Mouse (Mus musculus) forebrain, embryonic 10.5 days (tissue): ENCODE measurements around the gene Klrb1c. TPM values are rescaled to one million over a fixed set of nuclear protein-coding genes. Genes with fewer than 3 reads are reported as not detected.
"Not testable (repeated sequence)": the region's sequence is repeated elsewhere in the genome, so short reads cannot be mapped to it uniquely, and the experiment has no call there.

Source experiments
- DNase-seq: peaks from one replicate; pipeline ENCODE4 v3.0.0-alpha.2; 2017; ENCODE audit warnings: low spot score; ENCODE audit errors: extremely low spot score
- H3K27ac ChIP-seq: fragments of 300-500 bp; sonication (generic); 2 replicates; pipeline ENCODE4 v1.5.1; 2016; ENCODE audit warnings: mild to moderate bottlenecking
- H3K27me3 ChIP-seq: fragments of 300-500 bp; sonication (generic); 2 replicates; pipeline ENCODE4 v1.6.1; 2016; ENCODE audit warnings: mild to moderate bottlenecking; ENCODE audit not compliant: poor library complexity, severe bottlenecking
- H3K36me3 ChIP-seq: fragments of 300-500 bp; sonication (generic); replicated peaks from 2 replicates; pipeline ENCODE4 v1.6.1; 2016; ENCODE audit warnings: mild to moderate bottlenecking, moderate library complexity
- H3K4me1 ChIP-seq: fragments of 300-500 bp; sonication (generic); 2 replicates; pipeline ENCODE4 v1.6.1; 2016
- H3K4me3 ChIP-seq: fragments of 300-500 bp; sonication (generic); 2 replicates; pipeline ENCODE4 v1.5.1; 2016; ENCODE audit warnings: mild to moderate bottlenecking, moderate library complexity
- H3K9me3 ChIP-seq: fragments of 300-500 bp; sonication (generic); 2 replicates; pipeline ENCODE4 v1.6.1; 2016; ENCODE audit warnings: mild to moderate bottlenecking, moderate library complexity
- WGBS: fragments of 180-500 bp; shearing (Covaris S2); methylation state at CpG from one replicate; pipeline ENCODE4 v1.1.7; 2016; 5-methylcytosine and 5-hydroxymethylcytosine counted together
- polyA plus RNA-seq: library from polyadenylated mRNA; unstranded; fragments of >200 nt; fragmentation: Nextera tagmentation; extraction: Ambion mirVana; gene quantifications from 2 replicates; pipeline ENCODE4 v1.2.1, GENCODE M21; 2016

The Klrb1c gene
- polyA plus RNA-seq, 1 experiment from 2014 or later, result not detected

- H3K36me3 ChIP-seq, H3K27me3 ChIP-seq, H3K27ac ChIP-seq, H3K4me3 ChIP-seq, H3K4me1 ChIP-seq, H3K9me3 ChIP-seq, DNase-seq: not testable (repeated sequence)
- WGBS, result 91% methylated on average over 4 of the region's 4 CpGs
Observed at GRCm38 (mm10) chr6:128790491-128790994, 1.5 kb upstream of the Klrb1c start.

GRCm38 (mm10) chr6:128788517-128788916 lies 498 bp downstream of the Klrb1c start:
- no peaks in the 10 kb centered on the region for H3K4me1 ChIP-seq
- H3K9me3 ChIP-seq, result no peaks in the 10 kb centered on the region
- DNase-seq, result no peak
- no peak overlapping the region for H3K4me3 ChIP-seq
- no peaks in the 10 kb centered on the region for H3K27me3 ChIP-seq
- WGBS, result 72% methylated on average over 1 of the region's 1 CpGs
- H3K27ac ChIP-seq, result no peak overlapping the region
- no peaks in the 10 kb centered on the region for H3K36me3 ChIP-seq

- H3K27ac ChIP-seq, H3K4me3 ChIP-seq, DNase-seq, H3K36me3 ChIP-seq, H3K4me1 ChIP-seq, H3K9me3 ChIP-seq, H3K27me3 ChIP-seq: not testable (repeated sequence)
- WGBS, result 89% methylated on average over 1 of the region's 1 CpGs
Observed at GRCm38 (mm10) chr6:128786396-128786795, 2.6 kb downstream of the Klrb1c start.

GRCm38 (mm10) chr6:128769481-128770253 lies 19.3 kb downstream of the Klrb1c start:
- Histone ChIP-seq H3K27me3 (no peaks in the 10 kb centered on the region), H3K36me3 (no peaks in the 10 kb centered on the region), H3K27ac (0 out of 2 replicates have a peak overlapping the region, but pooled peaks have one; percentile 25), H3K9me3 (peaks cover 15% of the 10 kb centered on the region; the same call in 1 of the 2 replicates), H3K4me3 (no peak overlapping the region), H3K4me1 (peaks cover 14% of the 10 kb centered on the region)
- DNase-seq, result peak; percentile 30
- WGBS, result 80% methylated on average over 10 of the region's 10 CpGs

GRCm38 (mm10) chr6:128768047-128768446 lies 21.0 kb downstream of the Klrb1c start:
- Histone ChIP-seq H3K36me3 (no peaks in the 10 kb centered on the region), H3K9me3 (peaks cover 3% of the 10 kb centered on the region; the same call in 1 of the 2 replicates), H3K4me1 (peaks cover 23% of the 10 kb centered on the region), H3K27me3 (no peaks in the 10 kb centered on the region), H3K27ac (no peak overlapping the region), H3K4me3 (no peak overlapping the region)
- 87% methylated on average over 4 of the region's 4 CpGs for WGBS
- no peak for DNase-seq

- not testable (repeated sequence) for H3K27ac ChIP-seq, H3K4me3 ChIP-seq, H3K9me3 ChIP-seq, H3K36me3 ChIP-seq, H3K27me3 ChIP-seq
- DNase-seq, result peak; percentile 48
- peaks cover 25% of the 10 kb centered on the region for H3K4me1 ChIP-seq
- WGBS, result 70% methylated on average over 6 of the region's 6 CpGs
Observed at GRCm38 (mm10) chr6:128766486-128767254, 22.3 kb downstream of the Klrb1c start.

GRCm38 (mm10) chr6:128765211-128765610 lies 23.8 kb downstream of the Klrb1c start:
- 92% methylated on average over 1 of the region's 1 CpGs for WGBS
- no peaks in the 10 kb centered on the region for H3K9me3 ChIP-seq
- H3K4me3 ChIP-seq, result no peak overlapping the region
- no peaks in the 10 kb centered on the region for H3K36me3 ChIP-seq
- peaks cover 27% of the 10 kb centered on the region for H3K4me1 ChIP-seq
- DNase-seq, result no peak
- no peaks in the 10 kb centered on the region for H3K27me3 ChIP-seq
- H3K27ac ChIP-seq, result no peak overlapping the region

- Histone ChIP-seq H3K4me1 (peaks cover 23% of the 10 kb centered on the region), H3K4me3 (peak overlapping the region; percentile 60), H3K27me3 (no peaks in the 10 kb centered on the region), H3K36me3 (no peaks in the 10 kb centered on the region), H3K27ac (peak overlapping the region; percentile 62; the same call in 1 of the 2 replicates), H3K9me3 (no peaks in the 10 kb centered on the region)
- no peak for DNase-seq
- WGBS, result 25% methylated on average over 5 of the region's 5 CpGs
Observed at GRCm38 (mm10) chr6:128764598-128764997, 24.4 kb downstream of the Klrb1c start.

GRCm38 (mm10) chr6:128763736-128764523 lies 25.1 kb downstream of the Klrb1c start:
- Histone ChIP-seq H3K27ac (peak overlapping the region; percentile 77), H3K27me3 (no peaks in the 10 kb centered on the region), H3K4me1 (peaks cover 27% of the 10 kb centered on the region), H3K36me3 (no peaks in the 10 kb centered on the region), H3K4me3 (peak overlapping the region; percentile 60), H3K9me3 (no peaks in the 10 kb centered on the region)
- 2% methylated on average over 30 of the region's 30 CpGs for WGBS
- peak; percentile 96 for DNase-seq

GRCm38 (mm10) chr6:128762892-128763670 lies 25.9 kb downstream of the Klrb1c start:
- 75% methylated on average over 10 of the region's 10 CpGs for WGBS
- H3K4me3 ChIP-seq, result peak overlapping the region; percentile 60
- not testable (repeated sequence) for H3K9me3 ChIP-seq, H3K36me3 ChIP-seq, H3K27me3 ChIP-seq, DNase-seq
- H3K4me1 ChIP-seq, result peaks cover 27% of the 10 kb centered on the region
- H3K27ac ChIP-seq, result peak overlapping the region; percentile 77; the same call in 1 of the 2 replicates

- Histone ChIP-seq H3K4me3 (peak overlapping the region; percentile 62), H3K27ac (peak overlapping the region; percentile 79; the same call in 1 of the 2 replicates), H3K36me3 (no peaks in the 10 kb centered on the region), H3K27me3 (no peaks in the 10 kb centered on the region), H3K4me1 (peaks cover 22% of the 10 kb centered on the region), H3K9me3 (no peaks in the 10 kb centered on the region)
- no peak for DNase-seq
- WGBS, result 44% methylated on average over 5 of the region's 5 CpGs
Observed at GRCm38 (mm10) chr6:128761144-128761540, 27.9 kb downstream of the Klrb1c start.
